Mouse (Mus musculus): ENCODE measurements around the gene Limd2.
"Not testable (repeated sequence)": the region's sequence is repeated elsewhere in the genome, so short reads cannot be mapped to it uniquely, and the experiment has no call there.

Limd2 gene

DNA sequence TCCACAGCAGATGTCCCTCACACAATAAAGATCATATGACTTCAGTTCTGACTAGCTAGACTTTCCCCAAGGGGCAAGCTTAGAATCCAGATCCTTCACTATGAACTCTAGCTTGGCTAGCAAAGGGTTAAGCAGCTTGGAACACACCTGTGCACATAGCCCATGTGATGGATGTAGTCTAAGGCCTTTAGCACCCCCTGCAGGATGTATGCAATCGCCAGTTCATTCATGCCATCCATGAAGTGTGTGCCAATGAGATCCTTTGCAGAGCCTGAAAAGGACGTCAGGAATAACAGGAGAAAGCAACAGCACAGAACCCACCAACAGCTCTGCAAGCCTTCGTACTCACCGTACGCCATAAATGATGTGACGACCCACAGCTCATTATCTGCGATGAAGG lies 10.1 kb upstream of the Limd2 start:
- peak; percentile 25 for DNase-seq

DNA sequence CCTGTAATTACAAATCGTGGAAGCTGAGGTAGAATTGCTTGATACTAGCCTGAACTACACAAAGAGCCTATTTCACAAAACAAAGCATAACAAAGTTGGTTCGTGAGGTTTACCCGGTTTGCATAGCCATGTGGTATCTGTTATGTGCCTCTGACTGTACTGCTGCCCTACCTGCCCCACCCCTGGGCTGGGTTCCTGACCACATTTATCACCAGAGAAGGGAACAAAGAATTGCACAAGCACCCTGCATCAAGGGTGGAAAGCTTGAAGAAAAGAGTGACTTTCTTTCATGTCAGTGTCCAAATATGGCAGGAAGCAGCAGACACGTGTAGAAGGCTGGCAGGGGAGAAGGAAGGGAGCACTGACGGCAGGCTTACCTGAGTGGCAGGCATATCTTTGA lies 6.8 kb upstream of the Limd2 start:
- DNase-seq = no peak

DNA sequence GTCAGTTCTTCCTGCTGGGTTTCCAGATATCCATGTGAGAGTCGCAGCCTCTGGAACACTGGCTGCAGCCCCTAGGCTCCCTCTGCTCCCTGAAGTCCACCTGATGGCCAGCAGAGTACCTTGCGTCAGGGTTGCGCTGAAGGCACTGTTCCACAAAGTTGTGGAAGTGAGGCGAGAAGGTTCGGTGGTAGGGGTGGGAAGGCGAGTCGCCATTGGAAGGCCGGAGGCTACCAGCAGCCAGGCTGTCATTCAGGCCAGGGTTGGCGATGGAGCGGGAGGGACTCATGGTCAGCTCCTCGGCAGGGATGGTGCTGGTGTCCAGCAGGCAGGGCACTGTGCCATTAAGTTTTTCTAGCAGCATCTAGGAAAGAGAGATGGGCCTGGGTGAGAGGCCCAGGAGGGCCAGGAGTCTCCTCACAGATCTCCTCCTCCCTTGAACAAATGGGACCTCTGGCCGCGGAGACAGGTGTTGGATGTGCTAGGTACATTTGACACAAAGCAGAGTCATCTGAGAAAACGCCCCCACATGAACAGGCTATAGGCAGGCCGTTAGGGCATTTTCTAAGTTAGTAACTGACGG lies 4.0 kb upstream of the Limd2 start:
- DNase-seq = no peak

DNA sequence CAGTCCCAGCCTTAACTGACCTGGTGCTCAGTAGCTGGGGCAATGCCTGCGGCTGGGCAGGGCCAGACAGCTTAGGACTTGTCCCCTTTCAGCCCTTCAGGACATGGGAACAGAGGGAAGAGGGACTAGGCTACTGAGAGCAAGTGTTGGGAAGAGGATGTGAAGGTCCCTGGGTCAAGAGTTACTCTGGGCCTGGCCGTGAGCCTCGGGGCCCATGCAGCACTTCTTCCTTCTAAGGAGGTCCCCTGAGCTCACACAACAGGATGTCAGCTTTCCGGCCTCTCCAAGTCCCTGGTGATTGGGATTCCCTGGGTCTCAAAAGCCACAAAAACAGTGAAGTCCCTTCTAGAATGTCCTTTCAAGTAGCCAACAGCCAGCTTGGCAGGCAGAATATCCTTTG lies 2.9 kb upstream of the Limd2 start:
- DNase-seq = no peak

DNA sequence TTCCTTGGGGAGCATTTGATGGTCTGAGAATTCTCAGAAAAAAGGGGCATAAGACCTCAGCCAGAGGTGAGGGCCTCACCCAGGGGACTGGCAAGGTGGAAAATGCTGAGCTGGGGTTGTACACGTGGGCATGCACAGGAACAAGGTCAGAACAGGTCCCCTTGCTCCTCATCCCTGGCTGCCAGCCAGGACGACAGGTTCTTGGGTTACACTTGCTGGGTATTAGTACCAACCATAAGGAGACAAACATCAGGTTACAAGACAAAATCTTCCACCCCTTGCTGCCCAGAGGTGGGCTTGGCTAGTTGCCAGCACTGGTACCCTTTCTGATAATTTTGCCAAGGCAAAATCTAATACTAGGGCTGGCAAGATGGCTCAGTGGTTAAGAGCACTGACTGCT lies 1.6 kb upstream of the Limd2 start:
- DNase-seq = no peak

DNA sequence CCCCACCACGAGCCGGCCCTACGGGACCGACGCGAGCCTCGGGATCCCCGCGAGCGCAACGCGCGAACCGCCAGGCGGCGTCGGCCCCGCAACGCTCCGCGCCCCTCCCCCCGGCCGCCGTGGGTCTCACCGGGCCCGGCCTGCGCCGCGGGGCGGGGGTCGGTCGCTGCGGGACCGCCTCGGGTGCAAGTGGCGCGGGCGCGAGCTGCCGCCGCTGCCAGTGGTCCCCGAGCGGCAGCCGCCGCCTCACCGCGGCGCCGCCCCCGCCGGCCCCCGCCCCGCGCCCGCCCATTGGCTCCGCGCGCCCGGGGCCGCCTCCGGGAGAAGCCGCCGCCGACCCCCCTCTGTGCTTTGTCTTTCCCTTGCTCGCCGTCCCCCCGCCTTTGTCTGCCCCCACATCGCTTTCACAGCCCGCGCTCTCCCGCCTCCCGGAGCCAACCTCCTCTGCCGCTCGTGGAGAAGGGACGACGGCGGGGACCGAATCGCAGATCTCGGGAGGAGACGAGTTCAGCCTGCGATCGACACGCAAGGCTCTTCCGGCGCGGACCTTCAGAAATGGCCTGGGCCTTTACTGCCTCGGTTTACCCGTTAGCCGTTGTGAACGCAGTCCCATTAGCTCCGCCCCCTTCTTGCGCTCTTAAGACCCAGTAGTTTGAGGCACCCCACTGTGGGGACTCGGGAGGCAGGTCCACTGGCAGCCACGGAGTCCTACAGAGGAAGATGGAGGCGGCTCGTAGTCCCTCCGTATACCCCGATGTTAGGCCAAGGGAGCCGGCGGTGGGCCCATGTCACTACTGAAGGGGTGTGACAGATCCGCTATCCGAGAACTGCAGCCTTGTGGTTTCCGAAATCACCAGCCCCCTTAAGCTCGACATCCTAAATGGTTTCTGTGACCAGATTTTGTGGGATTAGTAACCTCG lies 479 bp downstream of the Limd2 start:
- DNase-seq = peak; percentile 90

DNA sequence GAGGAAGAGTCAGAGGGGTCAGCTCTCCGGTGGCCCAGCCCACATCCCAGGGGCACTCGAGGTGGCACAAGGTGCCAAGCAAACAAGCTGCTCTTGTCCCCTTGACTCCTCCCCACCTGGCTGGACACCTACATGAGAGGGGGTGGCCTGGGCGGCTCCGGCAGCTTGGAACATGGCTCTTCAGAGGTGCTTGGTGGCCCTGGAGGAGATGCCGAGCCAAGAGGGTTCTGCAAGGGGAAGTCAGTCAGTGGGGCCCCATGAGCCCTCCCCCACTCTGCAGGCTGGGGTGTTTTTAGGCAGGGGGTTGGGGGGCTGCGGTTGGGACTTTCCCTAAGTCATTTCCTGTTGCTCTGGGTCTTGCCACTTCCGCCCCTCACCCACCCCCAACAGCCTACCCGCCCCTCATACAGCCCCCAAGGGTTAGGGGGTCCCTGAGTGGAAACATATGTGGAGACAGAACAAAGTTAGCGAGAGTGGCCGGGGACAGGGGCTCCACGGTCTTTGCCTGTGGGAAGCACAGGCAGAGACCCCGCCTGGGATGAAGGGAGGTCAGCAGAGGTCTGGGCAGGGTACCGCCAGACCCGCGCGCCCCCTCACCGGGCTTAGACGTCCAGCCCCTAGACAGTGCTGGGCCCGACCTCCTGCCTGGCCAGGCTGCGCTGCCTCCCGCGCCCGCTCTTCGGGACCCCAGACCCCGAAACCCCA lies 1.3 kb downstream of the Limd2 start:
- peak; percentile 52 for DNase-seq

DNA sequence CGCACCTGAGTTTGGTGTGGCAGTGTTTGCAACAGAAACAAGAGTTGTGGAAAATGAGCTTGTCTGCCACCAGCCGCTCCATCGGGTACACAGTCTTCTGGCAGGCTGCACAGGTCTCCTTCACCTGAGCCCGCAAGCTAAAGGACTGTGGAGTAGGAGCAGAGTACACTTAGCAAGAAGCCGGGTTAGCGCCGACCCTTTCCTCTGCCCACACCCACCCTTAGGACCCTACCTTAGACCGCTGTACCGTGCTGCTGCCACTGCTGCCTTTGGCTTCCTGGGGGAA lies 1.8 kb downstream of the Limd2 start:
- DNase-seq = no peak

DNA sequence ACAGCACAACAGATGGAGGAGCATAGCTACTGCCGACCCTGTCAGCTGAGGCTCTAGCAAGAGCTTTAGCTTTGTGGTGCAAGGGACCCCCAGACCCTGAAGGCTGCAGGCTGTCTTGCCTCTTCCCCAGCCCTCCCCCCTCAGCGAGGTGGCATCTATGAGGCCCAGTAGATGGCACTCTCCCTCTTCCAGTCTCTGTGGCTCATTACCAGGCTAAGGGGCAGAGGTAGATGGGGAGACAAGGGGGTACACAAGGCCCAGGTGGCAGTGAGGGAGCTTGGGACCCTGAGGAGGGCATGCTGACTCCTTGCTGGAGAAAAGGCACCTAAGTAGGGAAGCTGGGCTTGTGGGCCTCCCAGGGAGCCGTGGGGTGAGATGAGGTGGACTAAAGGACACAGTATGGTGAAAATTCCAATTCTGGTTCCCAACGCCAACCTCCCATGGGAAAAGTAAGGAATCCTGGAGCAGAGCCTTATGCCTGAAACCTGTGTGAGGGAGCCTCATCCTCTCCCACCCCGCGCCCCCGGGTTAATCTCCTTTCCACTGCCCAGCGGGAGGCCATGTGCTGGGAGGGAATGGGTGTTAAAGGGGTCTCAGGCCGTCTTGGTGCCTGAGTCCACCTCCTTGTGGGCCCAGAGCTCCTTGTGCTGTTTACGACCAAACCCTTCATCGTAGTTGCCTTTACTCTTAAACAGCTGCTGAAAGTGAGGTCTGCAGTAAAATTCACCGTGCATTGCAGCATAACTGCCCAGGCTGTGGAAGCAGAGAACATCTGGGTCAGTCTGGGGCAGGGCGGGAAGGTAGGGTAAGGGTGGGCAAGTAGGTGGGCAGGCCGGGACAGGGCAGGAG lies 2.4 kb downstream of the Limd2 start:
- DNase-seq = peak; percentile 67

DNA sequence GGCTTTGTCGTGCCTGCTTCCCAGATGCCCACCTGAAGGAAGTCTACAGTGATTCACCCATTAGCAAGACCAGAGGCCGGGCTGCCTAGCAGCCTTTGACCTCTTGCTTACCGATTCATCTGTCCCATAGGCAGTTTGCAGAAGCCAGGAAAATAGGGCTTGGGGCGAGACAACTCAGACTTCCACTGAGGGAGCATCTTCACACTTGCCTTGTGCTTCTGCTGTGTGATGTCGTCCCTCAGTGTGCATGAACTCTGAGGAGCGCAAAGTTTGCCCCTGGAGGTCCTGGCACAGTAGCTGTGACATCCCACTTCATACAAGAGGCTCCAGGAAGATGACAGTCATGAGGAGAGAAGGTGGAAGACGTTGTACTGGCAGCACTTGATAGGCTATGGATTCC lies 3.5 kb downstream of the Limd2 start:
- DNase-seq = no peak

DNA sequence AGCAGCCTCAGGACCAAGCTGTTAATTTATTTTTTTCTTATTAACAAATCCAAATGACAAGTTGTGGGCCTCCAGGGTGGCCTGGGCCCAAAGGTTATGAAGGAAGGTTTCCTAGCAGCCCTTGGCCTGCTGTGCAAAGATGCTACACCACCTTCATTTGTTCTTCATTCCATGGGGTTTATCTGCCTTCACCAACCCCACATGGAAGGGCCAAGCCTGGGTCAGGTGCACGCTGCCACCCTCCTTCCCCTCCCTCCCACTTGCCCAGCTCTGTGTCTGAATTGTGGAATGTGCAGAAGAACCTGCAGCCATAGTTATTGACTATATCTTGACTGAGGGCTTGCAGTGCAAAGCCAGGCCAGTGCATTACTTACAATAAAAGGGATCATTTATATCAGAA lies 4.4 kb downstream of the Limd2 start:
- DNase-seq = no peak

DNA sequence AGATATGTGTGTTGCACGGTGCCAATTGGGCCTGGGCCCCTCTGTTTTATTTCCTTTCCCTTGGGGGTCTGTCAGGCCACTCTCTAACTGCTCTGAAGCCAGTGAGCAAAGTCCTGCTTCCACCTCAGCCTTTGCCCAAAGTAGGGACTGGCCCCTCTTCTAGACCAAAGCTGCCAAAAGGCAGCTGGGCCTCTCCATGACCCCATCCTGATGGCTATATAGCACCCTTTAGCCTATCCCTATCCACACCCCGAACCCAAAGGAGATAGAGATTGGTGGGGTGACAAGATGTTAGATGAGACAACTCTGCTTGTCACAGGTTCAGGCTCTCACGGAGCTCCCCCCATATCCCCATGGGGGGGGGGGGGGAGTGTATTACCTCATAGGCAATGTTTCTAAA lies 4.9 kb downstream of the Limd2 start:
- no peak for DNase-seq

DNA sequence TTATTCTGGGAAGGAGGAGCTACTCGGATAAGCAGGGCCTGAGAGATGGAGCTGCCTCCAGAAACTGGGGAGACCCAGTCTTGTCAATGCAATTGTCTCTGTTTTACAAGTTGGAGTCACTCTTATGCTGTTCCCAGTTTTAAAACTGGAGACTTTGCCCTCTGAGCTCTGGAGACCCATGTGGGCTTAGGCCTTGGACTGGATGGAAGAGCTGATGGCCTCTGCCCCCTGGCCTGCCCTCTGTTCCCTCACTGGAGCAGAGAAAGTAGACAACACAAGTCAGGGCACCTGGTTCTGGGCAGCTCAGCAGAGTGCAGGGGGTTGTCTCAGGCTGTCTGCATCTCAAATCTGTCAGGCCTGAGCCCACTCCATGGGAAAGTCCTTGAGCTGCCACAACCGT lies 5.9 kb downstream of the Limd2 start:
- DNase-seq = no peak

DNA sequence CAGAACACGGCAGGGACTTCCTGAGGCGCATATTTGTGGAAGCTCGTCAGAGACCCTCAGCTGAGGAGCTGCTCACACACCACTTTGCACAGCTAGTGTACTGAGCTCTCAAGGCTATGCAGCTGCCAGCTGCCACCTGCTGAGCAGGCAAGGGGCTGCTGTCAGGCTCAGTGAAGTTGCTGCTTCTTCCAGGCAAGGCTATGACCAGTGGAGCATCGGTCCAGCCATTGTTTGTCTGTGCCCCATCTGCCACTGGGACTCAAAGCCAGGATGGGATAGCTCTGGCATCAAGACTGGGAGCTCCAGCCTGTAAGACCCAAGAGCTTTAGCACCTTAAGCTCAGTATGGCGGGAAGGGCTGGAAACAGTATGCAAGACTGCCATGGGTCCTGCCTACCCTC lies 6.6 kb downstream of the Limd2 start:
- peak; percentile 24 for DNase-seq

DNA sequence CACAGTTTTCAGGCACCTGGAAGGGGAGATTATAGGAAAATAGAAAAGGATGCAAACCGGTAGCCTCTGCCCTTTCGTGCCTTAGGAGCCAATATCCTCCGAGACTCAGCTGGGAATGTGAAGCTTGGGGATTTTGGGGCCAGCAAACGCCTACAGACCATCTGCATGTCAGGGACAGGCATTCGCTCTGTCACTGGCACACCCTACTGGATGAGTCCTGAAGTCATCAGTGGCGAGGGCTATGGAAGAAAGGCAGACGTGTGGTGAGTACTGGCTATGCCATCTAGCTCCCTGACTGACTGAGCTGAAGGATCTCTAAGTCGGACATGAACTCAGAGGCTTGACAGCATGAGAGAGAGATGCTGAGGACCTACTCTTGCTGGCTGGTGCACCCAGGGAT lies 8.5 kb downstream of the Limd2 start:
- DNase-seq = no peak

DNA sequence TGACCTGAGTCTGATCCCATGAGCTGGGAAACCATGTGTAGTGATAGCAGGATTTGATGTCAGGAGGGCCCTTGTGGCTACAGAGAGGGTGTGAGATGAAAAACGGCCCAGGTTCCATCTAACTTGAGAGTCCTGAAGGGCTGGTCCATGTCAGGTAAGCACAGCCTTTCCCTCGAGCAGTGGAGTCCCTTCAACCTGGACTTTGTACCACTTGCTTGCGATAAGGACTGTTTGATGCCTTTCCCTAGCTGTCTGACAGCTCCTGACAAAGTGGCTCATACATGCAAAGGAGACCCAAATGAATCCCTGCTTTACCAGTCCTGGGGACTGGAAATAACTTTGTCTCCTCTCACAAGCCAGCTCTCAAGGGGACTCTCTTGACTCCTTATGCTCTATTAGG lies 9.4 kb downstream of the Limd2 start:
- DNase-seq = no peak

DNA sequence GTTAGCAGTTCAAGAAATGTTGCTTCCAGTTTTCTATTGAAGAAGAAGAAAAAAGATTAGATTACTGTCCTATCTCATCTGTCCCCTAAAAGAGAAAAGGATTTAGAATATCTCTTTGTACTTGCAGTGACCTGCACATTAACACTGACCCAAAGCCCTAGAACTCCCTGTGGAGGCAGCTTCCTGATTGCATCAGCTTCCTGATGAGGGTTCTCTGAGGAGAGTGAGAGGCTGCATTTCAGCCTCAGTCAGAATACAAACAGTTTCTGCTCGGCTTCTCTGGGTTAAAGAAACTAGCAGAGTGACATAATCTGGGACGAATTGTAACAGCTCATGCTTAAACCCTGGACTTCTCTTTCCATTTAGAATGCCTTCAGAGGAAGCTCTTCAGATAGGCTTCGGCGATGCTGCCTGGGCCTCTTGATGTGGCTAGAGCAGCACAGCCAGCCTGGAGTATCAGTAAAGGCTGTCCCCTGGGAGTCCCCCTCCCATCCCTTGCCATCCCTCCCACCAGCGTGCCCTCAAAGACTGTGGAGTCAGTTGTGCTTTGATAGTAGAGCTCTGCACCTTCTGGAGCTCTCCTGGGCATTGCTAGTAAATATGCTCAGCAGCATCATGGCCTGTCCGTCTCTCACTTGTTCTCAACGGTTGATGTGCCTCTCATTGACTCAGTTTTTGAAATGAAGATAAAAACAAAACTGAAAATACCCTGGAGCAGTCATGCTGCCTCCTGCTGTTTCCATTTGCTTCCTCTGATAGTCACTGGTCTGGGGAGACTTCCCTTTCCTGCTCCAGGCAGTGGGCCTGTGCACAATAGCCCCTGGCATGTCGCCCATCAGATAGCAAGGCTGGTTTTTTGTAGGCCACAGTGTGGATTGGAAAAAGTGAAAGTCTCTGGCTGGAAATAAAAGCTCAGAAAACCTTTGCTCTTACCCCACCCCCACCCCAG lies 25.8 kb downstream of the Limd2 start:
- peak; percentile 17 for DNase-seq

DNA sequence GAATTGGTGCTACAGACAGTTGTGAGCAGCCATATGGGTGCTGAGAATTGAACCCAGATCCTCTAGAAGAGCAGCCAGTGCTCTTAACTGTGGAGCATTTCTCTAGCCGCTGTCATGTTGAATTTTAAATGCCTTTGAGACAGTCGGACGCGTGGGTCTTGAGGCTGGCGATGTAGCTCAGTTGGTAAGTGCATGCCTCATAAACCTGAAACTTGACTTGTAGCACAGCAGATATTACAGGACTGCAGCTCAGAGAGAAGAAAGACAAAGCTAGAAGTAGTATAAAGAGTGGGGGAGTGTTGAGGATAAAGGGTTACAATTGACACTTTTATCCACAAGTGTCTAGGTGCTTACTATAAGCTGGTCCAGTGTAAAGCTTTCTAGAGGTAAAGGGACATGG lies 28.1 kb downstream of the Limd2 start:
- no peak for DNase-seq

DNA sequence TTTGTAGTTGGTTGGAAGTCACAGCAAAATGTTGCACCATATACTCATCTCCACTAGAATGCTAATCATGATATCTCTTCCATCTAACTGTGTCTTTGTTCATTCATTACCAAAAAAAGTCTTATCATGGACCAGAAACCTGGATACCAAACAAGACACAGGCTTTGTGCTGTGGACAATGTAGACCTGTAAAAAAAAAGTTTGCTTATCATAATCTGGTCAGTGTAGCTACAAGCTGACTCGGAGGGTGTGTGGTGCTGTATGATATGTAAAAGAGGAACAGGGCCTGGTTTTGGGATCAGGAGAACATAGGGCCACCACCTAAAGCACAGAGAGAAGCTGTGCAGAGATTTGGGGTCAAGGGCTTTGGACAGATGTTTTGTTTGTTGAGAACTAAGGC lies 31.2 kb downstream of the Limd2 start:
- DNase-seq = no peak

DNA sequence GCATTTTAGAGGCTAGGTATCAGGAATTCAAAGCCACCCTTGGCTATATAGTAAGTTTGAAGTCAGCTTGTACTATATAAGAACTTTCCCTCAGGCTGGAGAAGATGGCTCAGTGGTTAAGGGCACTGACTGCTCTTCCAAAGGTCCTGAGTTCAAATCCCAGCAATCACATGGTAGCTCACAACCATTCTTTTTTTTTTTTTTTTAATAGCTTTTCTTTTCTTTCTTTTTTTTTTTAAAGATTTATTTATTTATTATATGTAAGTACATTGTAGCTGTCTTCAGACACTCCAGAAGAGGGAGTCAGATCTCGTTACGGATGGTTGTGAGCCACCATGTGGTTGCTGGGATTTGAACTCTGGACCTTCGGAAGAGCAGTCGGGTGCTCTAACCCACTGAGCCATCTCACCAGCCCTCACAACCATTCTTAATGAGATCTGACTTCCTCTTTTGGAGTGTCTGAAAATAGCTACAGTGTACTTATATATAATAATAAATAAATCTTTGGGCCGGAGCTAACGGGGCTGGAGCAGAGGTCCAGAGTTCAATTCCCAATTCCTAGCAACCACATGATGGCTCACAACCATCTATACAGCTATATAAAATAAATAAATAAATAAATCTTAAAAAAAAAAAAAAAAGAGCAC lies 33.8 kb downstream of the Limd2 start:
- DNase-seq = not testable (repeated sequence)

DNA sequence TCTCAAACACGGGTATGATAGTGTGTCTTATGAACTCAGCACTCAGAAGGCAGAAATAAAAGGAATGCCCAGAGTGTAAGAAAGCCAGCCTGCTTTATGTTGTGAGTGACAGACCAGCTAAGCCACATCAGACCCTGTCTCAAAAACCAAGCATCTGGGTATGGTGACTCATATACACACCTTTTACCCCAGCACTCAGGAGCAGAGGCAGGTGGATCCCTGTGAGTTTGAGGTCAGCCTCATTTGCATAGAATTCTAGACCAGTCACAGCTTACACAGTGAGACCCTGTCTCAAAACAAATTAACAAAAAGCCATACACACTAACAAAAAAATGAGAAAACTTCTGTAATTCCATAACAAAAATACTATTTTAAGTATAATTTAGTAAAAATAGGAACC lies 34.8 kb downstream of the Limd2 start:
- DNase-seq = no peak

DNA sequence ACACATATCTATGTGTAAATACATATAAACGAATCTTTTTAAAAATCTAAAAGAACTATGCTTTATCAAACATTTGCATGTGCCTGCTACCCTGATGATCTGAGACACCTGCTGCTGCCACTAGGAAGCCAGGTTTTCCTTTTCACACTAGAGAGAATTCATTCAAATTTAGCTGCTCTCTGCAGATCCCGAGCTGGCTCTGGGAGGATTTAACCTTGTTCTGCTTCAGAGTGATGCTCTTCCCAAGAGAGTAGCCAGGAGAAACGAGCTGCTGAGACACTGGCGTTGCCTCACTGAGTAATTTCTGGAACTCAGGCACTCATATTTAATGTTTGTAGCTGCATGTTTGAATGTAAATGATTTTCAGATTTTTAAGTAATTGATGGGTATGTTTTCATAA lies 35.9 kb downstream of the Limd2 start:
- no peak for DNase-seq

All from retina, postnatal 1 day (tissue).